10 mouse cellular contexts compared by ENCODE assay signal in the genomic region with DNA sequence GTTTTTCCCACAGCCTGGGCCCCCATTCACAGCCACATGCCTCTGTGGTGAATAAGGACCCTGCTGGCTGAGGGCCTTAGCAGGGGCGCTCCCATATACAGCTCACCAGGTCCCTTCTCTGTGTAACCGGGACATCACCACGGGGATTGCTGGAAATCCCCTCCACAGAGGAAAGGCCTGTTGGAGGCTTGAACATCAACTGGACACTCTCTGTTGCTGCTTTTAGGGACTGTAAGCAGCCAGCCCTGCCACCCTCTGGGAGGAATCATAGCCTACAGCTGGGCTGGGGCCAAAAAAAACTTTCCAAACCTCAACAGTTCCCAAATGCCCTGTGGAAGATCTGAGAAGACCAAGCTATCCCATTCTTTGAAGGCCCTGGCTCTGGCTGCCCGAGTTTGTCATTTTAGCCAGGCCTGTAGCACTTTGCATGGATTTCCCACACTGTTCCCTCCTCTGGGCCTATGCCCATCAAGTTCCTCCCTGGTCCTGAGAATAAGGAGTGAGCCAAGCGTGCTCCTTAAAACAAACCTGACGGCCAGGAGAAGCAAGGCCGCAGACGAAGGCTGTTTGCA. TPM values are rescaled to one million over a fixed set of nuclear protein-coding genes. Genes with fewer than 3 reads are reported as not detected.
A peak's percentile ranks its signal among the peaks of the same experiment; 100 is the strongest.
DNase-seq lines count a peak whose midpoint lies in the region; ATAC-seq and TF ChIP-seq lines count a peak whose summit lies in the region.
"Had no signal": no experiment of that assay in that cellular context is flagged by ENCODE, and none has a peak within 500 bp of the region (broad histone marks: within the 10 kb centered on the region; RNA-seq: fewer than 3 reads in every experiment).

No protein-coding gene starts in this region.

- no peak for TF ChIP-seq POLR2A in lung, adult 2 months (IDR thresholded peaks at IDR 0.05; ENCODE audit: borderline replicate concordance, extremely low read depth, low read depth, low read length)

- peak overlapping the region; percentile 83 for H3K27ac ChIP-seq in heart, embryonic 13.5 days (replicated peaks)
- no peak overlapping the region for H3K27ac ChIP-seq in forebrain, embryonic 10.5 days

- intact Hi-C loops in left cerebral cortex, postnatal 36 days (cut with DNase I), result no loop called here

- H3K9ac ChIP-seq in heart, embryonic 13.5 days, result no peak overlapping the region

- DNase-seq in ovary, postnatal 36 days (ENCODE audit: low spot score), result peak; percentile 14
- no peak for DNase-seq in ovary, postnatal 10 days (ENCODE audit: low spot score)
- no peak for DNase-seq in lung, adult 2 months
- DNase-seq in right cerebral cortex, adult 18-20 months, result no peak
- no peak for DNase-seq in left cerebral cortex, postnatal 36 days (ENCODE audit: low spot score in 2 of 2)
- DNase-seq in forebrain, embryonic 10.5 days (ENCODE audit: extremely low spot score, low spot score), result no peak
- DNase-seq: embryo, embryonic 11 days; left cerebral cortex, postnatal 4 days had no signal

- no peaks in the 10 kb centered on the region for H3K36me3 ChIP-seq in heart, embryonic 13.5 days
- H3K36me3 ChIP-seq in forebrain, embryonic 10.5 days (replicated peaks), result no peaks in the 10 kb centered on the region

- 74% methylated on average over 8 of the region's 8 CpGs for WGBS in heart, embryonic 13.5 days
- WGBS in lung, adult 2 months, result 54% methylated on average over 8 of the region's 8 CpGs
- 91% methylated on average over 8 of the region's 8 CpGs for WGBS in forebrain, embryonic 10.5 days

- no peaks in the 10 kb centered on the region for H3K27me3 ChIP-seq in heart, embryonic 13.5 days (replicated peaks)
- no peaks in the 10 kb centered on the region for H3K27me3 ChIP-seq in forebrain, embryonic 10.5 days (ENCODE audit: poor library complexity, severe bottlenecking)

- H3K4me2 ChIP-seq in heart, embryonic 13.5 days, result no peak overlapping the region
- H3K4me2 ChIP-seq: midbrain, embryonic 11.5 days had no signal

- ATAC-seq in heart, embryonic 13.5 days (ENCODE audit: extremely low read depth, insufficient number of reproducible peaks, low FRiP score, low TSS enrichment), result no peak; the same call in 1 of the 2 replicates

- H3K9me3 ChIP-seq in heart, embryonic 13.5 days, result no peaks in the 10 kb centered on the region
- H3K9me3 ChIP-seq in forebrain, embryonic 10.5 days, result no peaks in the 10 kb centered on the region

- no peak overlapping the region for H3K4me3 ChIP-seq in heart, embryonic 13.5 days
- H3K4me3 ChIP-seq in lung, adult 2 months (replicated peaks; ENCODE audit: extremely low read depth, low read depth, low read length), result no peak overlapping the region
- no peak overlapping the region for H3K4me3 ChIP-seq in forebrain, embryonic 10.5 days

- H3K4me1 ChIP-seq in heart, embryonic 13.5 days, result peaks cover 20% of the 10 kb centered on the region
- peaks cover 13% of the 10 kb centered on the region for H3K4me1 ChIP-seq in lung, adult 2 months (ENCODE audit: control insufficient read depth, insufficient read depth, low read length)
- H3K4me1 ChIP-seq in forebrain, embryonic 10.5 days, result no peaks in the 10 kb centered on the region

- peak; percentile 26; the same call in 1 of the 2 replicates for TF ChIP-seq CTCF in lung, adult 2 months (IDR thresholded peaks at IDR 0.05; ENCODE audit: insufficient read depth, low read length)

RNA-seq across cellular contexts. Expression of a gene that starts 38.5 kb away (rescaled TPM):
- 4.8 and 5.7 TPM in 2 replicates for polyA plus RNA-seq in heart, embryonic 13.5 days (2015; fragmentation: Nextera tagmentation; extraction: Ambion mirVana)
- 46.7 and 51.8 TPM in 2 replicates for polyA plus RNA-seq in lung, adult 2 months (2012; rRNA removed)
- 1 to 10 TPM; 3.5 to 7.6 TPM for total RNA-seq in left cerebral cortex, postnatal 36 days (2021)
- 1.9 and 2.3 TPM in 2 replicates for polyA plus RNA-seq in forebrain, embryonic 10.5 days (2016; fragmentation: Nextera tagmentation; extraction: Ambion mirVana)

RNA-seq across cellular contexts. Expression of a gene that starts 49.9 kb away (rescaled TPM):
- polyA plus RNA-seq in heart, embryonic 13.5 days (2015; fragmentation: Nextera tagmentation; extraction: Ambion mirVana), result 25.5 and 26.6 TPM in 2 replicates
- 0.38 and 0.40 TPM in 2 replicates for polyA plus RNA-seq in lung, adult 2 months (2012; rRNA removed)
- under 1 TPM; 0.12 to 0.39 TPM for total RNA-seq in left cerebral cortex, postnatal 36 days (2021)
- 43.8 and 45.5 TPM in 2 replicates for polyA plus RNA-seq in forebrain, embryonic 10.5 days (2016; fragmentation: Nextera tagmentation; extraction: Ambion mirVana)

Comparison
In these comparisons a context has a peak if more than half of its experiments do, and no peak if none do; other contexts are left out.
1. RNA of a gene that starts 49.9 kb away (polyA plus RNA-seq): 43.8 to 45.5 TPM in forebrain, embryonic 10.5 days and 25.5 to 26.6 TPM in heart, embryonic 13.5 days; 0.38 to 0.40 TPM in lung, adult 2 months; every median in the first group is over 10 times any median in the second.